Mouse (Mus musculus): ENCODE data around the gene Atf6. TPM values are rescaled to one million over a fixed set of nuclear protein-coding genes. Genes with fewer than 3 reads are reported as not detected.

Gene Atf6
- total RNA-seq, 1 experiment = 33.2 TPM

DNA sequence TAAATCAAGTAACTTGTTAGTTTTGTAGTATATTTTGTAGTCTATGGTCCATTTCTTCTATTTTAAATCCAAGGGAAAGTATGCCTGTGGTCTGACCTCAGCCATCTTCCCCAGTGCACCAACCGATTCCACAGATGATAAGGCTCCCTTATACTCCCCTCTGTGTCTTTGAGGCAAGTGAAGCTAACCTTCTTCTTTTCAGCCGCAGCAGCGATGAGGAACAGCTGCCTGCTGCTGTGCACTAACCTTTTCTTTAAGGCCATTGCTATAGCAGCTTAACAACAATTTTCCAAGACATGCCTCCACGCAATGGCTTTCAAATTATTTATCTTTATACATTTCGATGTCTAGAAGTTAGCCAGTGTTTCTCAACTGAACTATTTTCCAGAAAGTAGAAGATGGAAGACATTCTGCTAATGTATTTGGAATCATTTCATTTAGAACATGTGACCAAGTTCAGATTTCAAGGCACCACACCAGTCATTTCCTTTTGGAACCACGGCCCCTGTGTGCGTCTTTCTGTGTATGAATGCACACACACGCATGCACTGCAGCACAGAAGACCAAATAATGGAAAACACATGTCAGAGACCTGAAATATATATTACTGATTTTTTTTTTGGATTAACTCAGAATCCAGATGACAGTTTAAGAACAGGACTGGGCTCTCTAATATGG lies 149.3 kb downstream of the Atf6 start:
- Histone ChIP-seq H3K4me3 (ENCODE audit: insufficient read depth in 1 of 2, low read depth in 1 of 2, low read length in 2 of 2, poor library complexity in 1 of 2, severe bottlenecking in 1 of 2) (no peak overlapping the region), H3K4me1 (ENCODE audit: control insufficient read depth in 2 of 2, insufficient read depth in 2 of 2, low read length in 2 of 2, poor library complexity in 1 of 2) (no peaks in the 10 kb centered on the region), H3K9me3 (ENCODE audit: control insufficient read depth, insufficient read depth, low read depth, low read length) (no peaks in the 10 kb centered on the region), H3K27ac (ENCODE audit: insufficient read depth, low read depth, low read length, poor library complexity, severe bottlenecking) (no peak overlapping the region), H3K9ac (ENCODE audit: insufficient read depth, low read depth, low read length, poor library complexity, severe bottlenecking) (no peak overlapping the region), H3K36me3 (ENCODE audit: control insufficient read depth, insufficient read depth, low read length, poor library complexity, severe bottlenecking) (no peaks in the 10 kb centered on the region)
- no peak for DNase-seq (ENCODE audit: low read depth, low spot score)
- in situ Hi-C loops (cut with MboI; ENCODE audit: low sequenced_read_pairs in 2 of 2, unreplicated experiment in 2 of 2) = no loop called here
- no peak for TF ChIP-seq HCFC1 (IDR thresholded peaks at IDR 0.05; ENCODE audit: borderline replicate concordance, insufficient read depth, low read length)
- TF ChIP-seq ZNF384 (IDR thresholded peaks at IDR 0.05; ENCODE audit: low read depth, low read length) = no peak
- no peak for TF ChIP-seq CHD2 (IDR thresholded peaks at IDR 0.05; ENCODE audit: low read depth, low read length)
- no peak for TF ChIP-seq ZC3H11A (IDR thresholded peaks at IDR 0.05; ENCODE audit: borderline replicate concordance, low read depth, low read length)
- no peak for TF ChIP-seq MAFK (IDR thresholded peaks at IDR 0.05; ENCODE audit: insufficient read depth, low read depth, low read length)

DNA sequence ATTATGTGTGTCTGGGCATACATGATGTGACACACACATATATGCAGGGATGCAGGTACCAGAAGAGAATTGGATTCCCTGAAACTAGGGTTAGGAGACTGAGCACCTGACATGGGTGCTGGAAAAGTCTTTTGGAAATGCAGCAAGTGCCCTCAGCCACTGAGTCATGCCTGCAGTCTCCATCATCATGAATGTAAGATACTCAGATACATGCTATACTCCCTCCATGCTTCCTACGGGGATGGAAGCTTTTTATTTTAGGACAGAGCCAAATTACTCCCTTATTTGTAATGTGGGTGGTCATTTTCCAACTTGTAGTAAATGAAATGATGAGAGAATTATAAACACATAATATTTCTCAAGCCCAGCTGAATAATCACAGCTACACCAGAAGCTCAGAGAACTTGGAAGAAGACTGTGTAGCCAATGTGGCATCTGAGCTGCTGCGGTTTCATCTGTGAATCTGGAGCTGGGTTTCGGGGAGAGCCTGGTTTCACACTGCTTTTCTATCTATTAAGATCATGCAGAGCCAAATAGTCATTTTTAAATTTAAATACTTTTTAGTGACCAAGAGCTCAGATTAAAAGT lies 150.2 kb downstream of the Atf6 start:
- in situ Hi-C loops (cut with MboI; ENCODE audit: low sequenced_read_pairs in 2 of 2, unreplicated experiment in 2 of 2) = no loop called here
- Histone ChIP-seq H3K27ac (ENCODE audit: insufficient read depth, low read depth, low read length, poor library complexity, severe bottlenecking) (no peak overlapping the region), H3K9ac (ENCODE audit: insufficient read depth, low read depth, low read length, poor library complexity, severe bottlenecking) (no peak overlapping the region), H3K36me3 (ENCODE audit: control insufficient read depth, insufficient read depth, low read length, poor library complexity, severe bottlenecking) (no peaks in the 10 kb centered on the region), H3K4me3 (ENCODE audit: insufficient read depth in 1 of 2, low read depth in 1 of 2, low read length in 2 of 2, poor library complexity in 1 of 2, severe bottlenecking in 1 of 2) (no peak overlapping the region), H3K9me3 (ENCODE audit: control insufficient read depth, insufficient read depth, low read depth, low read length) (no peaks in the 10 kb centered on the region), H3K4me1 (ENCODE audit: control insufficient read depth in 2 of 2, insufficient read depth in 2 of 2, low read length in 2 of 2, poor library complexity in 1 of 2) (no peaks in the 10 kb centered on the region)
- no peak for TF ChIP-seq ZNF384 (IDR thresholded peaks at IDR 0.05; ENCODE audit: low read depth, low read length)
- TF ChIP-seq CHD2 (IDR thresholded peaks at IDR 0.05; ENCODE audit: low read depth, low read length) = no peak
- TF ChIP-seq HCFC1 (IDR thresholded peaks at IDR 0.05; ENCODE audit: borderline replicate concordance, insufficient read depth, low read length) = no peak
- no peak for TF ChIP-seq MAFK (IDR thresholded peaks at IDR 0.05; ENCODE audit: insufficient read depth, low read depth, low read length)
- TF ChIP-seq ZC3H11A (IDR thresholded peaks at IDR 0.05; ENCODE audit: borderline replicate concordance, low read depth, low read length) = no peak
- DNase-seq (ENCODE audit: low read depth, low spot score) = no peak

DNA sequence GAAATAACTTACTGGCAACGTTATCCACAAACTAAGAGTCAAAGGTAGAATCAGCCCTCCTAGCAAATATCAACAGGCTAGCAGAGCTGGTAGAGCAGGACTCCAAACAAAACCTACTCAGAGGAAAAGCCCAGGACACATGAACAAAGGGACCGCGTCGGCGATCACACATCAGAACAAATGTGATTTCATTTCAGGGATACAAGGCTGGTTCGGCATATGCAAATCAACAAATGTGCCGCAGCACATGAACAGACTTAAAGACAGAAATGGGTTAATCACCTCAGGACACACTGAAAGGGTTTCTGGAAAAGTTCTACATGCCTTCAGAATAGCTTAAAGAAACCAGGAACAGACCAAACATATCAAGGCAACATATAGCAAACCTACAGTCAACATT lies 155.8 kb downstream of the Atf6 start:
- Histone ChIP-seq H3K27ac (ENCODE audit: insufficient read depth, low read depth, low read length, poor library complexity, severe bottlenecking) (no peak overlapping the region), H3K9ac (ENCODE audit: insufficient read depth, low read depth, low read length, poor library complexity, severe bottlenecking) (no peak overlapping the region), H3K9me3 (ENCODE audit: control insufficient read depth, insufficient read depth, low read depth, low read length) (no peaks in the 10 kb centered on the region), H3K4me1 (ENCODE audit: control insufficient read depth in 2 of 2, insufficient read depth in 2 of 2, low read length in 2 of 2, poor library complexity in 1 of 2) (no peaks in the 10 kb centered on the region), H3K36me3 (ENCODE audit: control insufficient read depth, insufficient read depth, low read length, poor library complexity, severe bottlenecking) (no peaks in the 10 kb centered on the region; the same call in 1 of the 2 replicates), H3K4me3 (ENCODE audit: insufficient read depth in 1 of 2, low read depth in 1 of 2, low read length in 2 of 2, poor library complexity in 1 of 2, severe bottlenecking in 1 of 2) (no peak overlapping the region)
- TF ChIP-seq HCFC1 (IDR thresholded peaks at IDR 0.05; ENCODE audit: borderline replicate concordance, insufficient read depth, low read length) (no peak), ZNF384 (IDR thresholded peaks at IDR 0.05; ENCODE audit: low read depth, low read length) (no peak), CHD2 (IDR thresholded peaks at IDR 0.05; ENCODE audit: low read depth, low read length) (no peak), ZC3H11A (IDR thresholded peaks at IDR 0.05; ENCODE audit: borderline replicate concordance, low read depth, low read length) (no peak), MAFK (IDR thresholded peaks at IDR 0.05; ENCODE audit: insufficient read depth, low read depth, low read length) (no peak)
- in situ Hi-C loops (cut with MboI; ENCODE audit: low sequenced_read_pairs in 2 of 2, unreplicated experiment in 2 of 2) = no loop called here
- DNase-seq (ENCODE audit: low read depth, low spot score) = no peak

DNA sequence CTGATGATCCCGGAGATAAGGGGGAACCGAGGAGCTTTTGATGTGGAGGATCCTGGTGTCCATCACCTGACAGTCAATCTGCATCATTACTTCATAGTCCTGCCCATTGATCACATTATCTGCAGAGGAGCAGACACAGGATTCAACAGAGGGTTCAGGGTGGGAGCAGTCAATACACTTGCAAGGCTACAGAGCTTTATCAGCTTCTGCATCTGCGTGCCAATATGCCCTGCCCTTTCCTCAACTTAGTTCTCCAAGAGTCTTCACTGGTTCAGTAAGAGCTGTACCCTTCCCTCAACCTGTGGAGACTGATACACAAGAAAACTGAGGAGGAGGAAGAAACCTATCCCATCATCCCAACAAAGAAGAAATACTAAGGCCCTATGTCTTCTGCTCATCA lies 157.6 kb downstream of the Atf6 start:
- Histone ChIP-seq H3K9ac (ENCODE audit: insufficient read depth, low read depth, low read length, poor library complexity, severe bottlenecking) (no peak overlapping the region), H3K9me3 (ENCODE audit: control insufficient read depth, insufficient read depth, low read depth, low read length) (no peaks in the 10 kb centered on the region), H3K27ac (ENCODE audit: insufficient read depth, low read depth, low read length, poor library complexity, severe bottlenecking) (no peak overlapping the region), H3K4me1 (ENCODE audit: control insufficient read depth in 2 of 2, insufficient read depth in 2 of 2, low read length in 2 of 2, poor library complexity in 1 of 2) (no peaks in the 10 kb centered on the region), H3K4me3 (ENCODE audit: insufficient read depth in 1 of 2, low read depth in 1 of 2, low read length in 2 of 2, poor library complexity in 1 of 2, severe bottlenecking in 1 of 2) (no peak overlapping the region), H3K36me3 (ENCODE audit: control insufficient read depth, insufficient read depth, low read length, poor library complexity, severe bottlenecking) (no peaks in the 10 kb centered on the region; the same call in 1 of the 2 replicates)
- TF ChIP-seq ZC3H11A (IDR thresholded peaks at IDR 0.05; ENCODE audit: borderline replicate concordance, low read depth, low read length) (no peak), CHD2 (IDR thresholded peaks at IDR 0.05; ENCODE audit: low read depth, low read length) (no peak), ZNF384 (IDR thresholded peaks at IDR 0.05; ENCODE audit: low read depth, low read length) (no peak), MAFK (IDR thresholded peaks at IDR 0.05; ENCODE audit: insufficient read depth, low read depth, low read length) (no peak), HCFC1 (IDR thresholded peaks at IDR 0.05; ENCODE audit: borderline replicate concordance, insufficient read depth, low read length) (no peak)
- in situ Hi-C loops (cut with MboI; ENCODE audit: low sequenced_read_pairs in 2 of 2, unreplicated experiment in 2 of 2) = no loop called here
- DNase-seq (ENCODE audit: low read depth, low spot score) = no peak
